Mouse (Mus musculus): ENCODE data around the gene Cxcl12.

DNA sequence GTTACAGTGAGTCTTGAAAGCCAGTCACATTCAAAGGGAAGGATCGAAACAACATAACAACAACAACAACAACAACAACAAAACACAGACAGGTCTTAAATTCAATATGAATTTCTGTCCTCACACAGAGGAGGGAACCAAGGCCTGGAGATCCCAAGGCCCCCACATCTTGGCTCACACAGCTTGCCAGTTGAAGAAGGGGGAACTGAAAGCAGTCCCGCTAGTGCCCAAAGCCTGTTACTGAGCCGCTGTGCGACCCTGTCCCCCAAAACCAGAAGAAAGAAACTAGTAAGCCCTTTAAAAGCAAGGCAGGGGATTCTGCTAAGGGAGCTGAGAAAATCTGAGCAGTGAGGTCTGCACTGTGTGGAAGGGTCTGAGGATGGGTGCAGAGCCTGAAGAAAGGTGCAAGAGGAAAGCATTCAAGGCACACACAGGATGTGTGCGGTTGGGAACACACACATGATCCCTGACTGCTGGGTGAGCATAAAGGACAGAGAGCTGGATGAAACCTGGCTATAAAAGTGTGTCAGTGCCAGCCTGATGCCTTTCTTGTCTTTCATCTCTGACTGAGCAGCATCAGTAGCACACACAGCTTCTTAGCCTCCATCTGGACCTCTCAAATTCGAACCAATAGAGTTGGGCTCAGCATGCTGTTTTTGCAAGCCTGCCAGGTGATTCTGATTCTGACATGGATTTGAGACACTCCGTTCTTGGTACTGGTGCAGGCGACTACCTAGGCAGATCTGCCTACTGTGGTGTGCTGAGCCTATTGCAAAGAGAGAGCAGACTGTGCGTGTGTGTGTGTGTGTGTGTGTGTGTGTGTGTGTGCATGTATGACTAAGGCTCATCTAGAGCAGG is 50.3 kb downstream of the Cxcl12 start:
- TF ChIP-seq CTCF (IDR thresholded peaks at IDR 0.05; ENCODE audit: low read depth) (no peak), EP300 (IDR thresholded peaks at IDR 0.05; ENCODE audit: low read depth) (no peak)
